Mouse (Mus musculus) hindbrain, embryonic 16.5 days (tissue): ENCODE measurements at regions not wholly inside any gene's neighbourhood (a gene's known extent, or its start where the extent isn't known, plus 50 kb on each side); places are given as distances from the start of the nearest gene placed in this dataset.

ENCODE experiments used
- ATAC-seq: fragments of 200-750 bp; cut with Nextera tagmentation; 2 replicates; pipeline ENCODE4 v1.8.0; 2017; ENCODE audit warnings: moderate TSS enrichment, moderate library complexity
- H3K27ac ChIP-seq: fragments of 300-500 bp; sonication (generic); 2 replicates; pipeline ENCODE4 v1.5.1; 2014; ENCODE audit warnings: low read depth, mild to moderate bottlenecking, control low read depth, low read length, moderate library complexity
- H3K27me3 ChIP-seq: fragments of 300-500 bp; sonication (generic); replicated peaks from 2 replicates; pipeline ENCODE4 v1.6.1; 2014; ENCODE audit warnings: low read length; ENCODE audit not compliant: control insufficient read depth, insufficient read depth
- H3K36me3 ChIP-seq: fragments of 300-500 bp; sonication (generic); 2 replicates; pipeline ENCODE4 v1.6.1; 2014; ENCODE audit warnings: mild to moderate bottlenecking, low read length, moderate library complexity, mixed read lengths; ENCODE audit not compliant: control insufficient read depth, insufficient read depth
- H3K4me1 ChIP-seq: fragments of 300-500 bp; sonication (generic); 2 replicates; pipeline ENCODE4 v1.6.1; 2014; ENCODE audit warnings: low read depth, low read length; ENCODE audit not compliant: control insufficient read depth, insufficient read depth
- H3K4me2 ChIP-seq: fragments of 300-500 bp; sonication (generic); 2 replicates; pipeline ENCODE4 v1.6.1; 2014; ENCODE audit warnings: mild to moderate bottlenecking, low read length, control low read depth, moderate library complexity
- H3K4me3 ChIP-seq: fragments of 300-500 bp; sonication (generic); 2 replicates; pipeline ENCODE4 v1.5.1; 2014; ENCODE audit warnings: mild to moderate bottlenecking, low read length, control low read depth, moderate library complexity
- H3K9ac ChIP-seq: fragments of 300-500 bp; sonication (generic); 2 replicates; pipeline ENCODE4 v1.6.1; 2014; ENCODE audit warnings: low read depth, mild to moderate bottlenecking, control low read depth, low read length, moderate library complexity
- H3K9me3 ChIP-seq: fragments of 300-500 bp; sonication (generic); 2 replicates; pipeline ENCODE4 v1.6.1; 2014; ENCODE audit warnings: mild to moderate bottlenecking, low read length, moderate library complexity; ENCODE audit not compliant: control insufficient read depth
- WGBS: fragments of 180-500 bp; shearing (Covaris S2); extraction: QIAGEN DNeasy Blood & Tissue Kit; methylation state at CpG from one replicate; pipeline ENCODE4 v1.1.7; 2014; 5-methylcytosine and 5-hydroxymethylcytosine counted together

DNA sequence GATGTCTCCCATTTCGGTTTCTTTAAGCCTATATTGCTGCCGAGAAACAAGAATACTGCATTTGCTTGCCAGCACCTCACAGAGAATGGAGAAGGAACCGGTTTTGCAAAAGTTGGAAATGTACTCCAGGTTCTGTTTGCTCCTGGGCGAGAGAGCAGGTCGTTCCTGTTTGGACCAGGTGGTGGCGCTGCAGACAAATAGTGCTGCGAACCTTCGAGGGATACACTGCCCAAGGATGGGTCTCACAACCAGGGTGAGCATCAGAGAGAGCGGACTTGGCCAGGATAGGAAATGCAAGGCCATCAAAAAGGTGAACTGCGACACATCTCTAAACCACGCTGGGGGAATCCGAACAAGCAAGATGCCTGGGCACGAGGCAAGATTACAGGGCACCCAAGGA is 54.0 kb upstream of the Ets2 start:
- ATAC-seq, result peak; percentile 73; the same call in 1 of the 2 replicates
- WGBS, result 19% methylated on average over 13 of the region's 13 CpGs
- H3K9ac ChIP-seq, result no peak overlapping the region
- no peaks in the 10 kb centered on the region for H3K27me3 ChIP-seq
- no peaks in the 10 kb centered on the region for H3K4me1 ChIP-seq
- no peaks in the 10 kb centered on the region for H3K9me3 ChIP-seq
- H3K27ac ChIP-seq, result no peak overlapping the region
- no peaks in the 10 kb centered on the region for H3K36me3 ChIP-seq
- no peak overlapping the region for H3K4me2 ChIP-seq
- H3K4me3 ChIP-seq, result no peak overlapping the region

DNA sequence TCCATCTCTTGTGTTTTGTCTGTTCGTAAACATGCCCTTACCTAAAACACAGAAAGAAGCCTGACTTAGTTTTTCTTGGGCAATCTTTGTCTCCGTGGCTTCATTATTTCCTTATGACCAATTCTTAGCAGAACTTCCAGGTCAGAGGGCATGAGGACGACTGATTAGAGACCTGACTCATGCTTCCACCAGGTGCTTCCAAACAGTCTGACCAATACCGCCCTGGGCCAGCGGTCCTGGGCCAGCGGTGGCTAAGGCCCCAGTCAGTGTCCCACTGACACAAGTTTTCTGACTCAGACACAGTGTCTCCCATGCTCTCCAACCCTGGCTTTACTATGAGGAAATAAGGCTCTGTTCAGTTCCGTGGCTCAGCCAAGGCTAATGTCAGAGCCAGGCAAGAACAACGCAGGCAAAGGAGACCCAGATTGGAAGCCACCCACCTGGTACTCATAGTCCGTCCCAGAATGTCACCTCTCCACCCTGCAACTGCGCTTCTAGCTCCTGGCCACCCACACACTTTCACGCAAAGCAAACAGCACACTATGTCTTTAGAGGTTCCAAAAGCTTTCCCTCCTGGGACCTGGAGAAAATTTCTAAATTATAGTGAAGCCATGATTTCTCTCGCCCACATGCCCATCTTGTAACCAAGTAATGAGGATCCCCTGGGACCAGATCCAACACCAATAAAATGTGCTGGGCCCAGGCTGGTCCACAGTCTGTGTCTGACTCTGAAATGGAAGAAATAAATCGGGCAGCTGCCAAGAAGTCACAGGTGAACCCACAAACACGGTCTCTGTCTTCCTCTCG is 56.6 kb upstream of the Erg start:
- H3K4me1 ChIP-seq, result no peaks in the 10 kb centered on the region
- H3K4me3 ChIP-seq, result no peak overlapping the region
- no peaks in the 10 kb centered on the region for H3K27me3 ChIP-seq
- H3K27ac ChIP-seq, result no peak overlapping the region
- H3K4me2 ChIP-seq, result no peak overlapping the region
- no peaks in the 10 kb centered on the region for H3K36me3 ChIP-seq
- H3K9ac ChIP-seq, result no peak overlapping the region
- WGBS, result 85% methylated on average over 15 of the region's 15 CpGs
- ATAC-seq, result no peak
- H3K9me3 ChIP-seq, result no peaks in the 10 kb centered on the region

- Histone ChIP-seq H3K27me3 (no peaks in the 10 kb centered on the region), H3K27ac (no peak overlapping the region), H3K36me3 (no peaks in the 10 kb centered on the region), H3K9me3 (no peaks in the 10 kb centered on the region), H3K9ac (no peak overlapping the region), H3K4me2 (no peak overlapping the region), H3K4me1 (no peaks in the 10 kb centered on the region), H3K4me3 (no peak overlapping the region)
- 98% methylated on average over 3 of the region's 3 CpGs for WGBS
- no peak for ATAC-seq
These were observed 54.3 kb upstream of the Erg start for GRCm38 (mm10) chr16:95640670-95641069.

DNA sequence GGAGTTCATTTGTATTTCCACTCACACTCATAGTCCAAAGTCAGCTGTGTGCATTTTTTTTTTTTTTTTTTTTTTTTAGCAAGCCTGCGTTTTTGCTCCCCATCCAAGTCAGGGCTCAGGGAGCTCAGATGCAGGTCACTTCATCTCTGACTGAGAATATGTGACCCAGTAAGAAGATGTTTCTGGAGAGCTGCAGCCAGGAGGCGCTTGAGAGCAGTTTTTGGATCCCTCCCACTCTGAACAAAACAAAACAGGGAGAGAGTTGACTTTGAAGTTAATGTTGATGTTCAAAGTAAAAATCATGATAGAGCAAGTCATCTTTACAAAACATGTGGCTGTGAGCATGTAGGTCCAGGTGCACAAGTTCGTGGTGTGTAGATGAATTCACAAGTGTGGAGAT is 53.3 kb upstream of the Erg start:
- H3K36me3 ChIP-seq, result no peaks in the 10 kb centered on the region
- no peak overlapping the region for H3K4me2 ChIP-seq
- 92% methylated on average over 3 of the region's 3 CpGs for WGBS
- no peaks in the 10 kb centered on the region for H3K9me3 ChIP-seq
- no peak for ATAC-seq
- no peak overlapping the region for H3K9ac ChIP-seq
- H3K27ac ChIP-seq, result no peak overlapping the region
- no peaks in the 10 kb centered on the region for H3K4me1 ChIP-seq
- no peak overlapping the region for H3K4me3 ChIP-seq
- H3K27me3 ChIP-seq, result no peaks in the 10 kb centered on the region

GRCm38 (mm10) chr16:95637850-95638249 is 51.5 kb upstream of the Erg start:
- Histone ChIP-seq H3K27ac (no peak overlapping the region), H3K4me1 (no peaks in the 10 kb centered on the region), H3K36me3 (no peaks in the 10 kb centered on the region), H3K4me2 (no peak overlapping the region), H3K4me3 (no peak overlapping the region), H3K27me3 (no peaks in the 10 kb centered on the region), H3K9me3 (no peaks in the 10 kb centered on the region), H3K9ac (no peak overlapping the region)
- 83% methylated on average over 7 of the region's 7 CpGs for WGBS
- no peak for ATAC-seq

DNA sequence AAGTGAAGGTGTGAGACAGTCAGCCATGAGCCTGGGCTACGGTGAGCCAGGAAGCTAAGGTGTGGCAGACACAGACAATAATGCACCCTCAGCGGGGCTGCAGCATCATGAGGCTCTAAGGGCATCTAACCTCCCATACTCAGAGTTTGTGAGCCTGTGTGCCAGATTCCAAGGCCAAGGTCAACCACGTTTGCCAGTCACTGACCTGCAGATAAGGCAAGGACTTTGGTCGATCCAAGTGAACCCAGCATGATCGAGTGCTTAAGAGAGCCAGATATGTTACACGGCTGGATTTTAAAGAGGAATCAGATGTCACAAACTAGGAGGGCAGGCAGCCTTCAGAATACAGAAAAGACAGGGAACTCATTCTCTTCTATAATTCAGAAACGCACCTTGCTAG is 50.2 kb upstream of the Erg start:
- no peak overlapping the region for H3K9ac ChIP-seq
- H3K27me3 ChIP-seq, result no peaks in the 10 kb centered on the region
- H3K36me3 ChIP-seq, result no peaks in the 10 kb centered on the region
- H3K4me3 ChIP-seq, result no peak overlapping the region
- no peak for ATAC-seq
- no peak overlapping the region for H3K4me2 ChIP-seq
- H3K27ac ChIP-seq, result no peak overlapping the region
- WGBS, result 86% methylated on average over 7 of the region's 7 CpGs
- no peaks in the 10 kb centered on the region for H3K9me3 ChIP-seq
- H3K4me1 ChIP-seq, result no peaks in the 10 kb centered on the region
